Comparison of ENCODE assay signal across 8 mouse cellular contexts in genomic region chr7:42505588-42505987, GRCm38 (mm10). TPM values are rescaled to one million over a fixed set of nuclear protein-coding genes. Genes with fewer than 3 reads are reported as not detected.
DNase-seq lines count a peak whose midpoint lies in the region; ATAC-seq lines count a peak whose summit lies in the region.
"Not testable (repeated sequence)": the region's sequence is repeated elsewhere in the genome, so short reads cannot be mapped to it uniquely, and the experiment has no call there.

Zfp141 (minus strand) TSS chr7:42505740.

- peak; percentile 98 for ATAC-seq in intestine, embryonic 14.5 days (replicated peaks; ENCODE audit: low FRiP score, low TSS enrichment, low read depth)

- H3K9me3 ChIP-seq in intestine, embryonic 14.5 days (ENCODE audit: control insufficient read depth, low read length): not testable (repeated sequence)

- WGBS in intestine, embryonic 14.5 days: 2% methylated on average over 18 of the region's 18 CpGs

- H3K9ac ChIP-seq in intestine, embryonic 14.5 days (ENCODE audit: low read length): peak within 1 kb of the TSS; percentile 66

- H3K4me1 ChIP-seq in intestine, embryonic 14.5 days (replicated peaks; ENCODE audit: control insufficient read depth, insufficient read depth, low read length): not testable (repeated sequence)

- not testable (repeated sequence) for H3K36me3 ChIP-seq in intestine, embryonic 14.5 days (ENCODE audit: control insufficient read depth, insufficient read depth, low read length)

- H3K4me2 ChIP-seq in intestine, embryonic 14.5 days (ENCODE audit: low read length): peak within 1 kb of the TSS; percentile 75

- DNase-seq in adrenal gland, adult 18-20 months (ENCODE audit: low spot score in 2 of 2): peak; percentile 74 to 76
- DNase-seq in embryo, embryonic 11 days: peak; percentile 92
- DNase-seq in gastrocnemius, postnatal 25 days: peak; percentile 75
- peak; percentile 88 for DNase-seq in intestine, embryonic 14.5 days (ENCODE audit: low spot score)
- peak; percentile 87 to 92 for DNase-seq in left cerebral cortex, postnatal 14 days (ENCODE audit: low spot score in 2 of 2)
- DNase-seq in mesoderm, embryonic 11.5 days (ENCODE audit: low read depth, low spot score): peak; percentile 93
- peak; percentile 81 to 88 for DNase-seq in right cerebral cortex, postnatal 36 days (ENCODE audit: low spot score in 2 of 2)
- peak; percentile 85 for DNase-seq in yolk sac, embryonic 10.5 days (ENCODE audit: low spot score)

- not testable (repeated sequence) for H3K27me3 ChIP-seq in intestine, embryonic 14.5 days (replicated peaks; ENCODE audit: control insufficient read depth, insufficient read depth, low read length)

- intact Hi-C loops in left cerebral cortex, postnatal 14 days (cut with DNase I): not testable (repeated sequence)

- H3K27ac ChIP-seq in intestine, embryonic 14.5 days (ENCODE audit: low read depth): peak within 1 kb of the TSS; percentile 65

- H3K4me3 ChIP-seq in intestine, embryonic 14.5 days (ENCODE audit: low read depth, low read length): peak within 1 kb of the TSS; percentile 71

RNA-seq across cellular contexts. Expression of gene Zfp141, which starts in this region (rescaled TPM):
- total RNA-seq in adrenal gland, adult 18-20 months (2021): 10 to 100 TPM; 11.3 to 11.8 TPM
- 1 to 10 TPM; 4.7 to 6.1 TPM for total RNA-seq in gastrocnemius, postnatal 25 days (2021)
- 10.6 and 12.8 TPM in 2 replicates for polyA plus RNA-seq in intestine, embryonic 14.5 days (2014; fragmentation: Nextera tagmentation; extraction: Ambion mirVana)
- total RNA-seq in left cerebral cortex, postnatal 14 days (2021): 10 to 100 TPM; 16.4 to 19.0 TPM

Comparison
In these comparisons a context has a peak if more than half of its experiments do, and no peak if none do; other contexts are left out.
1. Peak in every context shown above with its lines: DNase-seq, ATAC-seq, H3K4me3 ChIP-seq and H3K27ac ChIP-seq.